Mouse (Mus musculus): ENCODE data around the gene Col11a2. TPM values are rescaled to one million over a fixed set of nuclear protein-coding genes. Genes with fewer than 3 reads are reported as not detected.

Gene Col11a2
- polyA plus RNA-seq, 1 experiment from 2014 or later, result 0.27 TPM

DNA sequence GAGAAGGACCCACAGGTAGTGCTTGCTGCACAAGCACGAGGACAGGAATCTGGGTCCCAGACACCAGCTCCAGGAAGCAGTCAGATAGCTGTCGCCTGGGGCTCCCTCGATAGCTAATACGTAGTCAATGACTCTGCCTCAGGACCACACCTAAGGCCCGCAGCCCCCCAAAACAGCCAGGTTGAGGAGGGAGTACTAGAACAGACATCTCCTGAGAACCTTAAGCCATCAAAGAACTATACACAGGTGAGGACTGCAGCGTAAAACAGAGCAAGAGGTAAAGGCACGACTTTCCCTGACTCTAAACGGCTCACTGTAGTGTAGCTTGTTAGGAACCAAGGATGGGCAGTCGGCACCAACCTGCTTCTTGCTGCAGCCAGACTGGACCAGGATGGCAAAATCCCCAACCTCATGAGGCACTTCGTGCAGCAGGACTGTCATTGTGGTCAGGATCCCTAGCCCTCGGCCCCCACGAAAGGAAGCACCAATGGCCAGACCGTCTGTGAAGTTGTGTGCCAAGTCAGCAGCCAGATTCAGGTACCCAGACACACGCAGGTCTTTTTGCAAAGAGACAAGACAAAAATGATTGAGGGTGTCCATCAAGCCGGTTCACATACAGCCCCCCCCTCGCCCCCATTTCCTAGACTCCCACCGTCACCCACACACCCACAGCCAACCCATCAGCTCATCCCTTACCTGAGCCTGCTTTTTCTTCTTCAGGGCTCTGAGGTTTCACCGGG is 9.9 kb upstream of the Col11a2 start:
- Histone ChIP-seq H3K27ac (ENCODE audit: low read length) (no peak overlapping the region), H3K4me1 (ENCODE audit: control insufficient read depth, low read depth, low read length) (peaks cover 64% of the 10 kb centered on the region), H3K4me2 (ENCODE audit: low read depth, low read length) (peak overlapping the region; percentile 75; the same call in 1 of the 2 replicates), H3K9me3 (replicated peaks; ENCODE audit: control insufficient read depth, low read length) (no peaks in the 10 kb centered on the region), H3K4me3 (ENCODE audit: low read depth, low read length) (no peak overlapping the region), H3K9ac (ENCODE audit: low read depth, low read length) (no peak overlapping the region; the same call in 1 of the 2 replicates), H3K27me3 (ENCODE audit: control insufficient read depth, insufficient read depth, low read depth, low read length) (no peaks in the 10 kb centered on the region), H3K36me3 (ENCODE audit: control insufficient read depth, insufficient read depth) (peaks cover 15% of the 10 kb centered on the region; the same call in 1 of the 2 replicates)
- ATAC-seq (ENCODE audit: low read depth), result no peak
- 73% methylated on average over 18 of the region's 18 CpGs for WGBS (ENCODE audit: insufficient replicate concordance)

DNA sequence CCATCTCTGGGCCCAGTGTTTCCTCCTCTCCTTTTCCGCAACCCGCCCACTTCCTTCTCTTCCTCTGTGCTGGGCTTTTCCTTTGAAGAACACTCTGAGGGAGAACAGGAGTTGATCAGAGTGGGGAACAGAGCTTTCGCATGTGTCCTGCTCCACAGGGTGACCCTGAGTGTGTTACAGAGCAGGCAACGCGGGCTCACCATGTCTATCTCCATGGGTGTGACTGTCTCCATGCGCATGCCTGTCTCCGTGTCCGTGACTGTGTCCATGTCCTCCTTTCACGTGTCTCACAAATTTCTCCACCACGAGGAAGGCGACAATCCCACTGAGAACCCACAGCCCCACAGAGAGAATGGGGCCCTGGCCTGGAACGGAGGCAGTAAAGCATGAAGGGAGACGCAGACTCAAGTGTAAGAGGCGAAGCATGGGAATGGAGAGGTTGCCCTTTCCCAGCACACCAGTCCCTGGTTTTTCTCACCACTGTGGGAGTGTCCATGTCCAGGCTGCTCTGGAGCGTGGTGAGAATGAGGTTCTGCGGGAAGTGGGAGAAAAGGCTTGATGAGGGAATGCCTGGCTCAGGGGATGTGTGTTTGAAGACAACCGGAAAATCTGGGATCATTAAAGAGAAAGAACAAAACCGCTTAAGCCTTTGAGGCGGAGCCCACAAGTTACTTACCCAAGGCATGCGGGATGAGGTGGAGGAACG is 9.2 kb upstream of the Col11a2 start:
- no peaks in the 10 kb centered on the region for H3K27me3 ChIP-seq (ENCODE audit: control insufficient read depth, insufficient read depth, low read depth, low read length)
- peak overlapping the region; percentile 97 for H3K4me3 ChIP-seq (ENCODE audit: low read depth, low read length)
- 77% methylated on average over 21 of the region's 21 CpGs for WGBS (ENCODE audit: insufficient replicate concordance)

DNA sequence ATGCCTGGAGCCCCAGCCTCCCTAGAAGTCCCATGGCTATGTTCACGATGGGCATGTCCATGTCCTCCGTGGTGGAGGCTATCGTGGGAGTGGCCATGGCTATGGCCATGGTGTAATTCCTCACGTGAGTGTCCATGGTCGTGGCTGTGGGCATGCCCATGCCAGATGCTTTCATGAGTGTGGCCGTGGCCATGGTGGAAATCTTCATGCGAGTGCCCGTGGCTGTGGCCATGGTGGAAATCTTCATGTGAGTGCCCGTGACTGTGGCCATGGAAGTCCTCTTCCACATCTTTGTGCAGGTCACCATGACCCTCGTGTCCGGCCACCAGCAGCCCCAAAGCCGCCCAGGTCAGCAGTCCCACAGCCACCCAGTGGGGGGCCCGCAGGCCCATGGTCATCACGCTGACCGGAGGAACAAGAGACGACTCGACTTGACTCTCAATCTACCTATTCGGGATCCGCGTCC is 8.3 kb upstream of the Col11a2 start:
- Histone ChIP-seq H3K4me3 (ENCODE audit: low read depth, low read length) (peak overlapping the region; percentile 97), H3K36me3 (ENCODE audit: control insufficient read depth, insufficient read depth) (peaks cover 18% of the 10 kb centered on the region; the same call in 1 of the 2 replicates), H3K9me3 (replicated peaks; ENCODE audit: control insufficient read depth, low read length) (no peaks in the 10 kb centered on the region), H3K9ac (ENCODE audit: low read depth, low read length) (peak overlapping the region; percentile 97), H3K4me1 (ENCODE audit: control insufficient read depth, low read depth, low read length) (peaks cover 56% of the 10 kb centered on the region), H3K27me3 (ENCODE audit: control insufficient read depth, insufficient read depth, low read depth, low read length) (no peaks in the 10 kb centered on the region), H3K27ac (ENCODE audit: low read length) (peak overlapping the region; percentile 97), H3K4me2 (ENCODE audit: low read depth, low read length) (peak overlapping the region; percentile 75)
- 4% methylated on average over 20 of the region's 20 CpGs for WGBS (ENCODE audit: insufficient replicate concordance)
- ATAC-seq (ENCODE audit: low read depth), result no peak

More for the DNA sequence above, 9.2 kb upstream of the Col11a2 start:
- Histone ChIP-seq H3K27ac (ENCODE audit: low read length) (0 out of 2 replicates have a peak overlapping the region, but pooled peaks have one; percentile 35), H3K9me3 (replicated peaks; ENCODE audit: control insufficient read depth, low read length) (no peaks in the 10 kb centered on the region), H3K4me2 (ENCODE audit: low read depth, low read length) (peak overlapping the region; percentile 75), H3K9ac (ENCODE audit: low read depth, low read length) (peak overlapping the region; percentile 97), H3K36me3 (ENCODE audit: control insufficient read depth, insufficient read depth) (peaks cover 15% of the 10 kb centered on the region; the same call in 1 of the 2 replicates), H3K4me1 (ENCODE audit: control insufficient read depth, low read depth, low read length) (peaks cover 64% of the 10 kb centered on the region)
- ATAC-seq (ENCODE audit: low read depth), result no peak

DNA sequence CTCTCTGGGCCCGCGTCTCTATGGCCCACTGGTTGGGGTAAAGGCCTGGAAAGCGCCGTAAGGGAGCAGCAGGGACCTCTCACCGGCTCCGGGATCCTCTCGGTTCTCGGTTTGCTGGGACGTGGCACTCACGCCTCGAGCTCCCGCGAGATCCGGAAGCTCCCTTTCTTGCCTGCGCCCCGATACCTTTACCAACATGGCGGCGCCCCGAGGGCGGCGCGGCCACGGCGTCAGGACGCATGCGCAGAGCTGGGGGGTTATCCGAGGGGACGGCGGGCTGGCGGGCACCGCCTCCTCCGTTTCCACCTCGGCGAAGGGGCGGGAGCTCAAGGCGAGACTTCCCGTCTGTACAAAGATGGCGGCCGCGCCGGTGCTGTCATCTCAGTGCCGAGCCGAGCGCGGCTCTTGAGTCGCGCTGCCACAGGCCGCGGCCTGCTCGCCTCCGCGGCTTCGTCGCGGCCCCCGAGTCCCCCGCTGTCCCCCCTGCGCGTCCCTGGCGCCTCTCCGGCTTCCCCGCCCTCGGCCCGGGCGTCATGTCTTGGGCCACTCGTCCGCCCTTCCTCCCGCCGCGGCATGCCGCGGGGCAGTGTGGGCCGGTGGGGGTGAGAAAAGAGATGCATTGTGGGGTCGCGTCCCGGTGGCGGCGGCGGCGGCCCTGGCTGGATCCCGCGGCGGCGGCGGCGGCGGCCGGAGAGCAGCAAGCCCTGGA is 7.6 kb upstream of the Col11a2 start, which contains the start of the genes Slc39a7 and Rxrb:
Gene Slc39a7 (minus strand): TSS at position 218 of the 709 bp plus-strand sequence.
Gene Rxrb (plus strand): TSS at position 348 of the 709 bp plus-strand sequence.
- Histone ChIP-seq H3K27me3 (ENCODE audit: control insufficient read depth, insufficient read depth, low read depth, low read length) (no peaks in the 10 kb centered on the region), H3K36me3 (ENCODE audit: control insufficient read depth, insufficient read depth) (peaks cover 24% of the 10 kb centered on the region), H3K4me3 (ENCODE audit: low read depth, low read length) (peak within 1 kb of the TSS; percentile 97), H3K4me2 (ENCODE audit: low read depth, low read length) (peak within 1 kb of the TSS; percentile 87), H3K4me1 (ENCODE audit: control insufficient read depth, low read depth, low read length) (peaks cover 48% of the 10 kb centered on the region), H3K9me3 (replicated peaks; ENCODE audit: control insufficient read depth, low read length) (no peaks in the 10 kb centered on the region), H3K27ac (ENCODE audit: low read length) (peak within 1 kb of the TSS; percentile 97), H3K9ac (ENCODE audit: low read depth, low read length) (peak within 1 kb of the TSS; percentile 97)
- peak; percentile 74 for ATAC-seq (ENCODE audit: low read depth)
- WGBS (ENCODE audit: insufficient replicate concordance), result under 1% methylated on average over 75 of the region's 88 CpGs

DNA sequence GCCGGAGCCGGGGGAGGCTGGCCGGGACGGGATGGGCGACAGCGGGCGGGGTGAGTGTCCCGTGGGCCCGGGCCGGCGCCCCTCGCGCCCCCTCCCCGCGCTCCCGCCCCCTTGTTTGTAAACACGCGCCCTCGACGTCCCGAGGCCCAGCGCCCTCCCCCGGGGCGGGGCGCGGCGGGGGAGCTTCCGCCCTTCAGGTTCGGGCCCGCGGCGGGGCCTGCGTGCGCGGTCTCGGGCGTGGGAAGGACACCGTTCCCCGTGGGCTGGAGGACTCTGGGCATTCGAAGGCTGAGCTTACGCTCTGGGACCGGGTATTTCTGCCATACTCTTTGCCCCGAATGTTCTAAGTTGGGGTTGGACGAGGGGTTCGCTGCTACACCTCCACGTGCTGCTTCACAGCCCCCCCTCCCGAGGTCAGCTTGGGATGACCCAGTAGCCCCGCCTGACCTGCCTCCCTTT is 7.0 kb upstream of the Col11a2 start:
- Histone ChIP-seq H3K27ac (ENCODE audit: low read length) (peak overlapping the region; percentile 97), H3K4me1 (ENCODE audit: control insufficient read depth, low read depth, low read length) (peaks cover 43% of the 10 kb centered on the region), H3K27me3 (ENCODE audit: control insufficient read depth, insufficient read depth, low read depth, low read length) (no peaks in the 10 kb centered on the region), H3K9ac (ENCODE audit: low read depth, low read length) (peak overlapping the region; percentile 97), H3K4me3 (ENCODE audit: low read depth, low read length) (peak overlapping the region; percentile 97), H3K4me2 (ENCODE audit: low read depth, low read length) (peak overlapping the region; percentile 87), H3K9me3 (replicated peaks; ENCODE audit: control insufficient read depth, low read length) (no peaks in the 10 kb centered on the region), H3K36me3 (ENCODE audit: control insufficient read depth, insufficient read depth) (peaks cover 26% of the 10 kb centered on the region)
- ATAC-seq (ENCODE audit: low read depth), result peak; percentile 41
- WGBS (ENCODE audit: insufficient replicate concordance), result under 1% methylated on average over 45 of the region's 48 CpGs

DNA sequence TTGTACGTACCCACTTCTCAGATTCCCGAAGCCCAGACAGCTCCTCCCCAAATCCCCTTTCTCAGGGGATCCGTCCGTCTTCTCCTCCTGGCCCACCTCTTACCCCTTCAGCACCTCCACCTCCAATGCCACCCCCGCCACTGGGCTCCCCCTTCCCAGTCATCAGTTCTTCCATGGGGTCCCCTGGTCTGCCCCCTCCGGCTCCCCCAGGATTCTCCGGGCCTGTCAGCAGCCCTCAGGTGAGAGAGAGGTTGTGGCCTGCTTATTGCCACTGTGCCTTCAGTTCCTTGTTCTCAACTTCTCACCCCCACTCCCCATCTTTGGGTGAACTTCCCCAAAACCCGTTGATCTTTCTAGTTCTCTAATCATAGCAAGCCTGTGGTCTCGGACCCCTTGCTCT is 6.4 kb upstream of the Col11a2 start:
- H3K36me3 ChIP-seq (ENCODE audit: control insufficient read depth, insufficient read depth), result peaks cover 33% of the 10 kb centered on the region
- peak overlapping the region; percentile 97 for H3K27ac ChIP-seq (ENCODE audit: low read length)
- H3K4me2 ChIP-seq (ENCODE audit: low read depth, low read length), result peak overlapping the region; percentile 87
- ATAC-seq (ENCODE audit: low read depth), result no peak
- no peaks in the 10 kb centered on the region for H3K27me3 ChIP-seq (ENCODE audit: control insufficient read depth, insufficient read depth, low read depth, low read length)
- H3K4me1 ChIP-seq (ENCODE audit: control insufficient read depth, low read depth, low read length), result peaks cover 39% of the 10 kb centered on the region
- H3K9me3 ChIP-seq (replicated peaks; ENCODE audit: control insufficient read depth, low read length), result no peaks in the 10 kb centered on the region
- H3K9ac ChIP-seq (ENCODE audit: low read depth, low read length), result peak overlapping the region; percentile 97
- peak overlapping the region; percentile 97 for H3K4me3 ChIP-seq (ENCODE audit: low read depth, low read length)
- 14% methylated on average over 9 of the region's 9 CpGs for WGBS (ENCODE audit: insufficient replicate concordance)

DNA sequence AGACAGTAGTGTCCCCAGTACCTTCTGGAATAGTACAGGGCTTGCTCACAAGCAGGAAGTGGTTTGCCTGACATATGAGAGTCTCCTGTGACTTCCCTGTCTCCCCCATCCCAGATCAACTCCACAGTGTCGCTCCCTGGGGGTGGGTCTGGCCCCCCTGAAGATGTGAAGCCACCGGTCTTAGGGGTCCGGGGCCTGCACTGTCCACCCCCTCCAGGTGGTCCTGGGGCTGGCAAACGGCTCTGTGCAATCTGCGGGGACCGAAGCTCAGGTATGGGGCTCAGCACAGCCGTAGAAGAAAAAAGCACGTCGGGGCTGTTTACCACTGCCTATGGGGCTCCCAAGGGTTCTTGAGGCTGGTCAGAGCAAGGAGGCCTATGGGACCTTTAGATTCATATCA is 5.8 kb upstream of the Col11a2 start:
- H3K4me1 ChIP-seq (ENCODE audit: control insufficient read depth, low read depth, low read length), result peaks cover 36% of the 10 kb centered on the region
- no peak for ATAC-seq (ENCODE audit: low read depth)
- H3K27ac ChIP-seq (ENCODE audit: low read length), result no peak overlapping the region
- H3K9me3 ChIP-seq (replicated peaks; ENCODE audit: control insufficient read depth, low read length), result no peaks in the 10 kb centered on the region
- WGBS (ENCODE audit: insufficient replicate concordance), result 84% methylated on average over 9 of the region's 9 CpGs
- H3K36me3 ChIP-seq (ENCODE audit: control insufficient read depth, insufficient read depth), result peaks cover 33% of the 10 kb centered on the region
- H3K9ac ChIP-seq (ENCODE audit: low read depth, low read length), result no peak overlapping the region
- no peaks in the 10 kb centered on the region; the same call in 1 of the 2 replicates for H3K27me3 ChIP-seq (ENCODE audit: control insufficient read depth, insufficient read depth, low read depth, low read length)
- H3K4me2 ChIP-seq (ENCODE audit: low read depth, low read length), result 0 out of 2 replicates have a peak overlapping the region, but pooled peaks have one; percentile 87
- no peak overlapping the region; the same call in 1 of the 2 replicates for H3K4me3 ChIP-seq (ENCODE audit: low read depth, low read length)

DNA sequence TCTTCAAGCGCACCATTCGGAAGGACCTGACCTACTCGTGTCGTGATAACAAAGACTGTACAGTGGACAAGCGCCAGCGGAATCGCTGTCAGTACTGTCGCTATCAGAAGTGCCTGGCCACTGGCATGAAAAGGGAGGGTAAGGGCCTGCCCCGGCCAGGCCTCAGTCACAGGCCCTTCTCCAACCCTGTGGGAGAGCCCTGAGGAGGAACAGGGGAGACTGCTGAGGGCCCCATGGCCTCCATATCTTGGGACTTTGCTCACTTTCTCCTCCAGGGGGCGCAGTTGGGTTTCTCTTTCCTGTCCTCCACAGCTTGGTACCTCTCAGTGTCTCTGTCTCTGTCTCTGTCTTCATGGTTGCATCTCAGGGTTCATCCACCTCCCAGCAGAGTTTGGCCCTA is 5.2 kb upstream of the Col11a2 start:
- 71% methylated on average over 10 of the region's 10 CpGs for WGBS (ENCODE audit: insufficient replicate concordance)
- H3K4me2 ChIP-seq (ENCODE audit: low read depth, low read length), result no peak overlapping the region
- H3K36me3 ChIP-seq (ENCODE audit: control insufficient read depth, insufficient read depth), result peaks cover 28% of the 10 kb centered on the region
- no peaks in the 10 kb centered on the region for H3K9me3 ChIP-seq (replicated peaks; ENCODE audit: control insufficient read depth, low read length)
- H3K27me3 ChIP-seq (ENCODE audit: control insufficient read depth, insufficient read depth, low read depth, low read length), result peaks cover under 1% of the 10 kb centered on the region; the same call in 1 of the 2 replicates
- H3K27ac ChIP-seq (ENCODE audit: low read length), result no peak overlapping the region
- no peak overlapping the region for H3K9ac ChIP-seq (ENCODE audit: low read depth, low read length)
- H3K4me1 ChIP-seq (ENCODE audit: control insufficient read depth, low read depth, low read length), result peaks cover 40% of the 10 kb centered on the region
- ATAC-seq (ENCODE audit: low read depth), result no peak
- no peak overlapping the region for H3K4me3 ChIP-seq (ENCODE audit: low read depth, low read length)

All from liver, embryonic 16.5 days (tissue).